Mouse (Mus musculus) embryonic facial prominence, embryonic 10.5 days (tissue): ENCODE results near the gene Rfwd3. TPM values are rescaled to one million over a fixed set of nuclear protein-coding genes. Genes with fewer than 3 reads are reported as not detected.
"Not testable (repeated sequence)": the region's sequence is repeated elsewhere in the genome, so short reads cannot be mapped to it uniquely, and the experiment has no call there.

Experiments
- DNase-seq: peaks from one replicate; pipeline ENCODE4 v3.0.0-alpha.2; 2017; ENCODE audit warnings: low spot score
- H3K27ac ChIP-seq: fragments of 300-500 bp; sonication (generic); replicated peaks from 2 replicates; pipeline ENCODE4 v1.5.1; 2016; ENCODE audit warnings: mild to moderate bottlenecking
- H3K27me3 ChIP-seq: fragments of 300-500 bp; sonication (generic); replicated peaks from 2 replicates; pipeline ENCODE4 v1.6.1; 2016; ENCODE audit warnings: low read depth, mild to moderate bottlenecking; ENCODE audit not compliant: poor library complexity, severe bottlenecking
- H3K36me3 ChIP-seq: fragments of 300-500 bp; sonication (generic); replicated peaks from 2 replicates; pipeline ENCODE4 v1.6.1; 2016; ENCODE audit warnings: mild to moderate bottlenecking, moderate library complexity
- H3K4me1 ChIP-seq: fragments of 300-500 bp; sonication (generic); 2 replicates; pipeline ENCODE4 v1.6.1; 2016
- H3K4me3 ChIP-seq: fragments of 300-500 bp; sonication (generic); 2 replicates; pipeline ENCODE4 v1.5.1; 2016; ENCODE audit warnings: mild to moderate bottlenecking, moderate library complexity
- H3K9me3 ChIP-seq: fragments of 300-500 bp; sonication (generic); 2 replicates; pipeline ENCODE4 v1.6.1; 2016; ENCODE audit warnings: mild to moderate bottlenecking
- WGBS: fragments of 180-500 bp; shearing (Covaris S2); methylation state at CpG from one replicate; pipeline ENCODE4 v1.1.7; 2016; 5-methylcytosine and 5-hydroxymethylcytosine counted together
- polyA plus RNA-seq: library from polyadenylated mRNA; unstranded; fragments of >200 nt; fragmentation: Nextera tagmentation; extraction: Ambion mirVana; gene quantifications from 2 replicates; pipeline ENCODE4 v1.2.1, GENCODE M21; 2016

The Rfwd3 gene
- polyA plus RNA-seq, 1 experiment from 2014 or later = 97.9 TPM

DNA sequence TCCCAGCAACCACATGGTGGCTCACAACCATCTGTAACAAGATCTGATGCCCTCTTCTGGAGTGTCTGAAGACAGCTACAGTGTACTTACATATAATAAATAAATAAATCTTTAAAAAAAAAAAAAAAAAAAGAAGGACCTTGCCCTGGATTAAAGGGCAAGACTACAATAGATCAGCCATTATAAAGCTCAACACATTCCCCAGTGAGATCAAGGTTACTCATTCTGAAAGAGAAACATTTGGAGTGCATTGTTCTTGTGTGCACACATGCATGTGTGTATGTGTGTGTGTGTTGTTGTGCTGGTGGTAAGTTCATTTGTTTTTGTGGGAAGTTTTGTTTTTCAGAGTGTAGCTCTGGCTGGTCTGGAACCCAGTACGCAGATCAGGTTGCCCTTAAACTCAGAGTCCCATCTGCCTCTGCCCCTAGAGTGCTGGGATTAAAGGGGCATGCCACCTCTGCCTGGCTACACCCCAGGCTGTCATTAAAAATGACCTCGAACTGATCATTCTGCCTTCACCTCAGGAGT lies 35.3 kb downstream of the Rfwd3 start:
- H3K27me3 ChIP-seq = no peaks in the 10 kb centered on the region; the same call in 1 of the 2 replicates
- 78% methylated on average over 2 of the region's 2 CpGs for WGBS
- H3K27ac ChIP-seq = no peak overlapping the region
- H3K4me3 ChIP-seq = no peak overlapping the region
- H3K9me3 ChIP-seq = no peaks in the 10 kb centered on the region
- 0 out of 2 replicates have a peak, but pooled peaks cover under 1% of the 10 kb centered on the region for H3K4me1 ChIP-seq
- peaks cover 5% of the 10 kb centered on the region for H3K36me3 ChIP-seq
- DNase-seq = no peak

DNA sequence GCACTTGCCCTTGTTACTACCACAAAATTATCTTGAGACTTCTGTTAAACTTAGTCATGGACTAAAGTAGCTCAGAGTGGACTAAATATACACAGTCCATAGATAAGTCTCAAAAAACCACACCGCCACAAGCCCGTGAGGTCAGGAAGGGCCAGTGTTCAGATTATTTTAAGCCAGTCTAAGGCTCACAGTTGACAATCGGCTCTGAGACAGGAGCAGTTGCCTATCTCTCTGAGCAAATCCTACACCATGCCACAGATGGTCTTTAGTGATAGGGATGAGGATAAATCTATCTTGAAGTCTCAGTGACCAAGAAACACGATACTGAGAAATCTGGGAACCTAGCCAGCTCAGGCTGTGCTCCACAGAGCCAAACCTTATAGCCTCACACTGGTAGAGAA lies 38.0 kb downstream of the Rfwd3 start:
- no peaks in the 10 kb centered on the region for H3K9me3 ChIP-seq
- H3K27ac ChIP-seq = no peak overlapping the region
- H3K27me3 ChIP-seq = no peaks in the 10 kb centered on the region; the same call in 1 of the 2 replicates
- peaks cover 10% of the 10 kb centered on the region for H3K4me1 ChIP-seq
- H3K36me3 ChIP-seq = no peaks in the 10 kb centered on the region
- H3K4me3 ChIP-seq = no peak overlapping the region
- no peak for DNase-seq
- 88% methylated on average over 4 of the region's 4 CpGs for WGBS

- 89% methylated on average over 5 of the region's 5 CpGs for WGBS
- H3K27ac ChIP-seq = no peak overlapping the region
Observed at GRCm38 (mm10) chr8:111260251-111260650, 39.8 kb downstream of the Rfwd3 start.

GRCm38 (mm10) chr8:111259408-111259741 lies 40.6 kb downstream of the Rfwd3 start:
- DNase-seq = no peak
- peaks cover 10% of the 10 kb centered on the region for H3K4me1 ChIP-seq
- 15% methylated on average over 13 of the region's 13 CpGs for WGBS
- peak overlapping the region; percentile 98 for H3K27ac ChIP-seq
- peak overlapping the region; percentile 94 for H3K4me3 ChIP-seq
- peaks cover 25% of the 10 kb centered on the region for H3K36me3 ChIP-seq
- no peaks in the 10 kb centered on the region; the same call in 1 of the 2 replicates for H3K27me3 ChIP-seq
- no peaks in the 10 kb centered on the region for H3K9me3 ChIP-seq

More at GRCm38 (mm10) chr8:111260251-111260650, 39.8 kb downstream of the Rfwd3 start:
- no peak for DNase-seq
- Histone ChIP-seq H3K9me3 (no peaks in the 10 kb centered on the region), H3K36me3 (peaks cover 16% of the 10 kb centered on the region), H3K4me3 (0 out of 2 replicates have a peak overlapping the region, but pooled peaks have one; percentile 94), H3K27me3 (no peaks in the 10 kb centered on the region; the same call in 1 of the 2 replicates), H3K4me1 (peaks cover 10% of the 10 kb centered on the region)

DNA sequence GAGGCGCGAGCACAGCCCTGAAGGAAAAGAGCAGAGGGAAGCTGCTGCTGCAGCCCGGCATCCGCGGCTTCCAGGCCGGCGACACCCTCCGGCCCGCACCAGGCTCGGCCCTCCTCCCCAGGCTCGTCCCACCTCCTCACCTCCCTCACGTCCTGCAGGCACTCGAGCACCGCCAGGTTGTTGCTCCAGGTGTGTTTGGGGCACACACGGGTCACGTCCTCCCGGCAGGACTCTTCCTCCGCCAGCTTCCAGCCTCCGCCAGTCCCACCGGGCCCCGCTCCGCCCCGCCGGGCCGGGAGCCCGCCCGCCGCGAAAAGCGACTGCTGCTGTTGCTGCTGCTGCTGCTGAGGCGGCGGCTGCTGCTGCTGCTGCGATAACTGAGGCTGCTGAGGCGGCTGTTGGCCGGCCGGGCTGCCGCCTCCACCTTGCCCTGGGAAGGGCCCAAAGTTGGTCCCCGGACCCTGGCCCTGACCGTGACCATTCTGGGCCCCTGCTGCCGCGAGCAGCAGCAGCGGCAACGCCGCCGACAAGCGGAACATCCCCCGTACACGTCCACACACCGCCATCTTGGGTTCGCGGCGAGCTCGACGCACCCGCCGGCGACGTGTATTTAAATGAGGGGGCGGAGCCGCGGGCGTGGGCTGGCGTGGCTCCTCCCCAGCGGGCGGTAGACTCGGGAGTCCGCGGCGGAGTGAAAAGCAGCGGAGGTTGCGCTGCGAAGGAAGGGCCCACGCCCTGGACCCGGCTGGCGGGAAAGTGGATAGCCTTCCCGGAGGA lies 41.2 kb downstream of the Rfwd3 start, which contains the start of gene Glg1:
Glg1 (minus strand) TSS at position 586 of the 777 bp plus-strand sequence.
- Histone ChIP-seq H3K4me3 (peak within 1 kb of the TSS; percentile 94), H3K9me3 (no peaks in the 10 kb centered on the region), H3K4me1 (peaks cover 10% of the 10 kb centered on the region), H3K36me3 (peaks cover 27% of the 10 kb centered on the region), H3K27ac (peak within 1 kb of the TSS; percentile 98), H3K27me3 (no peaks in the 10 kb centered on the region; the same call in 1 of the 2 replicates)
- peak; percentile 96 for DNase-seq
- under 1% methylated on average over 76 of the region's 76 CpGs for WGBS

- H3K4me3 ChIP-seq = peak overlapping the region; percentile 94
- H3K27me3 ChIP-seq = no peaks in the 10 kb centered on the region; the same call in 1 of the 2 replicates
- H3K4me1 ChIP-seq = peaks cover 10% of the 10 kb centered on the region
- DNase-seq = no peak
- H3K9me3 ChIP-seq = no peaks in the 10 kb centered on the region
- H3K36me3 ChIP-seq = peaks cover 29% of the 10 kb centered on the region
- H3K27ac ChIP-seq = peak overlapping the region; percentile 98
- WGBS = 1% methylated on average over 26 of the region's 26 CpGs
Observed at GRCm38 (mm10) chr8:111258010-111258630, 41.9 kb downstream of the Rfwd3 start.

GRCm38 (mm10) chr8:111252487-111253112 lies 47.4 kb downstream of the Rfwd3 start:
- peaks cover 4% of the 10 kb centered on the region for H3K4me1 ChIP-seq
- 88% methylated on average over 4 of the region's 4 CpGs for WGBS

DNA sequence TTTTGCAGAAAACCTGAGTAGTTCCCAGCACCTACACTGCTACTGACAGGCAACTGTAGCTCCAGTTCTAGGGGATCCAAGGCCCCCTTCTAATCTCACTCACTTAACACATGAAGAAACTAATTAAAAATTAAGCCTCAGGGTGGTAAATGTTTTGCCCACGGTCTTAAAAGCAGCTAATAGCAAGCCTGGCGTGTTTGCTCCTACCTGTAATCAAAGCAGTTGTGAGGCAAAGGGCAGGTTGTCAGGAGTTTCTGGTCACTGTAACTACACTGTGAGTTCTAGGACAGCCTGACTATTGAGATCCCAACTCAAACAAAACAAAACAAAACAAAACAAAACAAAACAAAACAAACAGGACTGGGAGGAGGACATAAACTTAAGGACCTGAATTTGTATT lies 49.9 kb downstream of the Rfwd3 start:
- WGBS = 84% methylated on average over 2 of the region's 2 CpGs

More at GRCm38 (mm10) chr8:111252487-111253112, 47.4 kb downstream of the Rfwd3 start:
- no peak for DNase-seq
- Histone ChIP-seq H3K27ac (no peak overlapping the region), H3K9me3 (no peaks in the 10 kb centered on the region), H3K36me3 (peaks cover 29% of the 10 kb centered on the region), H3K27me3 (no peaks in the 10 kb centered on the region), H3K4me3 (no peak overlapping the region)

GRCm38 (mm10) chr8:111248136-111248535 lies 51.9 kb downstream of the Rfwd3 start:
- 0 out of 2 replicates have a peak, but pooled peaks cover 8% of the 10 kb centered on the region for H3K36me3 ChIP-seq
- H3K4me3 ChIP-seq = no peak overlapping the region
- no peaks in the 10 kb centered on the region for H3K9me3 ChIP-seq
- H3K27me3 ChIP-seq = no peaks in the 10 kb centered on the region
- H3K27ac ChIP-seq = no peak overlapping the region
- no peaks in the 10 kb centered on the region for H3K4me1 ChIP-seq
- no peak for DNase-seq

More for the DNA sequence above, 49.9 kb downstream of the Rfwd3 start:
- Histone ChIP-seq H3K9me3 (no peaks in the 10 kb centered on the region), H3K27me3 (no peaks in the 10 kb centered on the region), H3K4me1 (no peaks in the 10 kb centered on the region), H3K27ac (no peak overlapping the region), H3K4me3 (no peak overlapping the region), H3K36me3 (peaks cover 12% of the 10 kb centered on the region)
- DNase-seq = no peak

- not testable (repeated sequence) for H3K9me3 ChIP-seq, DNase-seq, H3K4me1 ChIP-seq, H3K27ac ChIP-seq, H3K36me3 ChIP-seq, H3K27me3 ChIP-seq, H3K4me3 ChIP-seq
- WGBS = 93% methylated on average over 1 of the region's 1 CpGs
Observed at GRCm38 (mm10) chr8:111246864-111247263, 53.2 kb downstream of the Rfwd3 start.

GRCm38 (mm10) chr8:111246287-111246830 lies 53.7 kb downstream of the Rfwd3 start:
- WGBS = 90% methylated on average over 4 of the region's 4 CpGs

GRCm38 (mm10) chr8:111237301-111237700 lies 62.7 kb downstream of the Rfwd3 start:
- H3K4me1 ChIP-seq = no peaks in the 10 kb centered on the region
- 81% methylated on average over 3 of the region's 3 CpGs for WGBS
- DNase-seq = no peak
- no peak overlapping the region for H3K27ac ChIP-seq
- H3K36me3 ChIP-seq = no peaks in the 10 kb centered on the region
- H3K4me3 ChIP-seq = no peak overlapping the region
- H3K27me3 ChIP-seq = no peaks in the 10 kb centered on the region
- H3K9me3 ChIP-seq = no peaks in the 10 kb centered on the region

More at GRCm38 (mm10) chr8:111246287-111246830, 53.7 kb downstream of the Rfwd3 start:
- Histone ChIP-seq H3K36me3 (0 out of 2 replicates have a peak, but pooled peaks cover 8% of the 10 kb centered on the region), H3K4me3 (no peak overlapping the region), H3K27me3 (no peaks in the 10 kb centered on the region), H3K27ac (no peak overlapping the region), H3K4me1 (no peaks in the 10 kb centered on the region), H3K9me3 (no peaks in the 10 kb centered on the region)
- no peak for DNase-seq
